Mouse (Mus musculus) intestine, postnatal 0 days (tissue): ENCODE results near the gene Bub1b. TPM values are rescaled to one million over a fixed set of nuclear protein-coding genes. Genes with fewer than 3 reads are reported as not detected.

Experiments
- ATAC-seq: fragments of 200-750 bp; cut with Nextera tagmentation; 2 replicates; pipeline ENCODE4 v1.8.0; 2017; ENCODE audit warnings: mild to moderate bottlenecking, moderate TSS enrichment, moderate library complexity
- H3K27ac ChIP-seq: fragments of 300-500 bp; sonication (generic); 2 replicates; pipeline ENCODE4 v1.5.1; 2014; ENCODE audit warnings: mild to moderate bottlenecking, low read depth, low read length, moderate library complexity
- H3K27me3 ChIP-seq: fragments of 300-500 bp; sonication (generic); replicated peaks from 2 replicates; pipeline ENCODE4 v1.6.1; 2014; ENCODE audit warnings: low read length, mixed read lengths; ENCODE audit not compliant: control insufficient read depth, insufficient read depth
- H3K36me3 ChIP-seq: fragments of 300-500 bp; sonication (generic); 2 replicates; pipeline ENCODE4 v1.6.1; 2014; ENCODE audit warnings: mild to moderate bottlenecking, moderate library complexity; ENCODE audit not compliant: control insufficient read depth, insufficient read depth
- H3K4me1 ChIP-seq: fragments of 300-500 bp; sonication (generic); replicated peaks from 2 replicates; pipeline ENCODE4 v1.6.1; 2014; ENCODE audit warnings: antibody characterized with exemption, low read length, mixed read lengths; ENCODE audit not compliant: control insufficient read depth, insufficient read depth
- H3K4me2 ChIP-seq: fragments of 300-500 bp; sonication (generic); replicated peaks from 2 replicates; pipeline ENCODE4 v1.6.1; 2014; ENCODE audit warnings: low read depth, mild to moderate bottlenecking, moderate library complexity
- H3K4me3 ChIP-seq: fragments of 300-500 bp; sonication (generic); 2 replicates; pipeline ENCODE4 v1.5.1; 2014; ENCODE audit warnings: low read depth, low read length
- H3K9ac ChIP-seq: fragments of 300-500 bp; sonication (generic); 2 replicates; pipeline ENCODE4 v1.6.1; 2014; ENCODE audit warnings: mild to moderate bottlenecking, low read depth, low read length
- H3K9me3 ChIP-seq: fragments of 300-500 bp; sonication (generic); 2 replicates; pipeline ENCODE4 v1.6.1; 2016; ENCODE audit warnings: mixed run types; ENCODE audit not compliant: control insufficient read depth
- CTCF ChIP-seq: sonication (generic); IDR thresholded peaks from 2 replicates; pipeline ENCODE4 v1.5.1; 2016; ENCODE audit warnings: low read depth, mild to moderate bottlenecking, control low read depth, antibody characterized with exemption, moderate library complexity
- WGBS: fragments of 180-500 bp; shearing (Covaris S2); extraction: QIAGEN DNeasy Blood & Tissue Kit; methylation state at CpG from one replicate; pipeline ENCODE4 v1.1.7; 2014; 5-methylcytosine and 5-hydroxymethylcytosine counted together
- polyA plus RNA-seq: library from polyadenylated mRNA; unstranded; fragments of >200 nt; fragmentation: Nextera tagmentation; extraction: Ambion mirVana; gene quantifications from 2 replicates; pipeline ENCODE4 v1.2.1, GENCODE M21; 2015

Gene Bub1b
- polyA plus RNA-seq, 1 experiment from 2014 or later = 9.9 TPM

GRCm38 (mm10) chr2:118659998-118660452 is 62.0 kb downstream of the Bub1b start:
- Histone ChIP-seq H3K4me3 (peak overlapping the region; percentile 21; the same call in 1 of the 2 replicates), H3K4me2 (peak overlapping the region; percentile 63), H3K9ac (no peak overlapping the region), H3K4me1 (peaks cover 27% of the 10 kb centered on the region), H3K27ac (no peak overlapping the region), H3K9me3 (no peaks in the 10 kb centered on the region), H3K36me3 (no peaks in the 10 kb centered on the region), H3K27me3 (no peaks in the 10 kb centered on the region)
- 1% methylated on average over 4 of the region's 4 CpGs for WGBS
- TF ChIP-seq CTCF = no peak
- no peak for ATAC-seq

DNA sequence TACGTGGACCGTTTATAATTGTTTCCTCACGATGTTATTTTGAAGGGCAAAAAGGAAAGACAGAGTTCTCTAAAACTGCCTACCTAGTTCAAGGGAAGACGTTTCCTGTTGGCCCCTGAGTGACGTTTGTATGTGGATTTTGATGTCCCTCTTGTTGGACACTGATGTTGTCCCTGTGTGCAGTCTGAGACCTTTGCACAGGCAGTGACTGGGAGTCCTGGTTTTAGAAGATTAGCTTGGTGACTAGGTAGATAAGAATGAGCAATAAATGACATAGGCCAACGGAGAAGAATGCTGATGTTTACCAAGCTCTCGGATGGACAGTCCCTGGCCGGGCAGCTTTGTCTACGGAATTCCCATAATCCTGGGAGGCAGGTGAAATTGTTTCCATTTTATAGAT is 63.9 kb downstream of the Bub1b start:
- H3K4me3 ChIP-seq = no peak overlapping the region
- no peaks in the 10 kb centered on the region for H3K36me3 ChIP-seq
- TF ChIP-seq CTCF = no peak
- no peaks in the 10 kb centered on the region for H3K27me3 ChIP-seq
- no peaks in the 10 kb centered on the region for H3K9me3 ChIP-seq
- no peak overlapping the region for H3K9ac ChIP-seq
- peak; percentile 40; the same call in 1 of the 2 replicates for ATAC-seq
- H3K4me2 ChIP-seq = no peak overlapping the region
- WGBS = 39% methylated on average over 9 of the region's 9 CpGs
- H3K27ac ChIP-seq = no peak overlapping the region
- peaks cover 20% of the 10 kb centered on the region for H3K4me1 ChIP-seq

GRCm38 (mm10) chr2:118662902-118663803 is 65.1 kb downstream of the Bub1b start, which contains the start of gene Pak6:
Pak6 (plus strand) TSS chr2:118663303.
- Histone ChIP-seq H3K27ac (no peak within 1 kb of the TSS), H3K4me1 (peaks cover 16% of the 10 kb centered on the region), H3K9ac (peak within 1 kb of the TSS; percentile 45; the same call in 1 of the 2 replicates), H3K36me3 (no peaks in the 10 kb centered on the region), H3K4me3 (peak within 1 kb of the TSS; percentile 35), H3K27me3 (no peaks in the 10 kb centered on the region), H3K9me3 (no peaks in the 10 kb centered on the region), H3K4me2 (peak within 1 kb of the TSS; percentile 78)
- ATAC-seq = no peak
- TF ChIP-seq CTCF = no peak
- 4% methylated on average over 37 of the region's 37 CpGs for WGBS

- no peaks in the 10 kb centered on the region for H3K36me3 ChIP-seq
- 0 out of 2 replicates have a peak overlapping the region, but pooled peaks have one; percentile 45 for H3K9ac ChIP-seq
- peak overlapping the region; percentile 78 for H3K4me2 ChIP-seq
- H3K27ac ChIP-seq = no peak overlapping the region
- WGBS = 52% methylated on average over 19 of the region's 19 CpGs
- H3K4me1 ChIP-seq = peaks cover 12% of the 10 kb centered on the region
- H3K27me3 ChIP-seq = no peaks in the 10 kb centered on the region
- TF ChIP-seq CTCF = peak; percentile 46
- H3K4me3 ChIP-seq = peak overlapping the region; percentile 35
- ATAC-seq = peak; percentile 56; the same call in 1 of the 2 replicates
- H3K9me3 ChIP-seq = no peaks in the 10 kb centered on the region
Measured at GRCm38 (mm10) chr2:118663804-118664766, 66.1 kb downstream of the Bub1b start.

- Histone ChIP-seq H3K9me3 (no peaks in the 10 kb centered on the region), H3K27ac (no peak overlapping the region), H3K27me3 (no peaks in the 10 kb centered on the region), H3K4me2 (no peak overlapping the region), H3K4me1 (0 out of 2 replicates have a peak, but pooled peaks cover 4% of the 10 kb centered on the region), H3K4me3 (no peak overlapping the region), H3K9ac (no peak overlapping the region), H3K36me3 (no peaks in the 10 kb centered on the region)
- ATAC-seq = no peak
- TF ChIP-seq CTCF = no peak
- WGBS = 67% methylated on average over 3 of the region's 3 CpGs
Measured at GRCm38 (mm10) chr2:118664975-118665516, 67.0 kb downstream of the Bub1b start.
